Mouse (Mus musculus) thymus, adult 2 months (tissue): Measurements from ENCODE around the gene Pcdh15.

Source experiments
- CTCF ChIP-seq: fragments of 200-500 bp; IDR thresholded peaks from 2 replicates; pipeline ENCODE4 v1.5.1; 2012; ENCODE audit warnings: mild to moderate bottlenecking, control low read depth, low read length, moderate library complexity, borderline replicate concordance; ENCODE audit not compliant: control insufficient read depth, poor library complexity, insufficient read depth; ENCODE audit errors: extremely low read depth
- POLR2A ChIP-seq: fragments of 200-500 bp; IDR thresholded peaks from 2 replicates; pipeline ENCODE4 v1.6.1; 2012; ENCODE audit warnings: mild to moderate bottlenecking, low read length, control low read depth, moderate library complexity; ENCODE audit not compliant: control insufficient read depth, poor library complexity, insufficient read depth; ENCODE audit errors: extremely low read depth

GRCm38 (mm10) chr10:73301951-73302350, 202.8 kb downstream of the Pcdh15 start:
- TF ChIP-seq POLR2A: no peak
- no peak for TF ChIP-seq CTCF
